Mouse (Mus musculus): ENCODE results near the gene Prrt2. TPM values are rescaled to one million over a fixed set of nuclear protein-coding genes. Genes with fewer than 3 reads are reported as not detected.

Gene Prrt2
- total and polyA plus RNA-seq, 3 experiments = 0.12 to 1.4 TPM; not detected in 1

DNA sequence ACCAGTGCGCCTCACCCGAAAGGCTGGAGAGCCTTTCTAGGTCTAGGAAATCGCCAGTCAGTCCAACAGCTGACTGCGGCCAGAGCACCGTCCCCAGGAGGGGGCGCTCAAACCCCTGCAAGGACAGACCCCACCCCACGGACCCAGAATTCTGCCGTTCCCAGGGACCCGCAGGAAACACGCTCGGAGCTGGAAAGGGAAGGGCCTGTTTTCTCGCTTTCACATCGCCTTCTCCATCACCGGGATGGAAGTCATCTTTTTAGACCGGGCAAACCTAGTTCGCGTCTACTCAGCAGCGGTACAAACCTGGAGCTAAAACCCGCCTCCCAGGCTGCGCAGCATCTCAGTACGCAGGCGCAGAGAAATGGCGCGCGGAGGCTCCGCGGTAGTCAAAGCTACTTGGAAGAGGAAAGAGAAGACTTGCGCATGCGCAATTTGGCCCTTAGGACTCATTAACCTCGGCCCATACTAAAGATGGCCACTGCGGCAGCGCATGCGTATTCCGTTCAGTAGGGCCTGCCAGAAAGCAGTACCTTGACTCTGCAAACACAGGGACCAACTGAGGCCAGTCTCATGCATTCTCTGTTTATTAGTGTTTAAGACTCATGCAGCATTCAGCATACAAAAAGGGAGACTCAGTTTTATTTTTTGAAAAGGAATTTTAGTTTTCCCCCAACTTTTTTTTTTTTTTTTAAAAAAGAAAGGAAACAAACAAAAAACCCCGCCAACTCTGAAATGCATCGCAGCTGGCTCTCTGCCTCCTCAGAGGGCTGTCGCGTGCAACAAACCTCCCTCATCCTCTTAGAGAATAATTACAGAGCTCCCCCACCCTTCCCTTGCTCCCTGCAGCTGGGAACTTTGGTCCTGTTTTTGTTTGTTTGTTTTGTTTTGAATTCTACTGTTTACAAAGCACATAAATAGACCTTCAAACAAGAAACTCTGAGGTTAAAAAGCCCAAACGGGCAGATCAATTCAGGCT, 3.8 kb downstream of the Prrt2 start, which contains the start of gene Pagr1a:
Gene Pagr1a, minus strand, starts transcription at position 382 of the 979 bp plus-strand sequence.
- H3K36me3 ChIP-seq (ENCODE audit: control insufficient read depth in 1 of 2, insufficient read depth in 2 of 2, low read length in 2 of 2) = peaks cover 0 to 12% of the 10 kb centered on the region in 2 experiments; a peak in 2 of 4 replicates
- H3K79me2 ChIP-seq (ENCODE audit: control insufficient read depth, insufficient read depth, low read length, poor library complexity) = peaks cover 36% of the 10 kb centered on the region
- H3K9me3 ChIP-seq (replicated peaks; ENCODE audit: insufficient read depth, low read length) = no peaks in the 10 kb centered on the region
- peak within 1 kb of the TSS; percentile 96 for H3K27ac ChIP-seq (ENCODE audit: control insufficient read depth, low read depth, low read length)
- TF ChIP-seq UBTF (IDR thresholded peaks at IDR 0.05; ENCODE audit: borderline replicate concordance, insufficient read depth, low read depth, low read length) (no peak; the same call in 1 of the 2 replicates), KAT2A (conservative IDR thresholded peaks at IDR 0.05; ENCODE audit: low read depth, low read length) (peak; percentile 78), ZNF384 (IDR thresholded peaks at IDR 0.05; ENCODE audit: low read depth, low read length) (peak; percentile 69), ELF1 (IDR thresholded peaks at IDR 0.05; ENCODE audit: low read depth, low read length) (peak; percentile 81), USF2 (IDR thresholded peaks at IDR 0.05; ENCODE audit: borderline replicate concordance in 1 of 2, insufficient read depth in 1 of 2, low read depth in 1 of 2, low read length in 2 of 2) (no peak), USF1 (IDR thresholded peaks at IDR 0.05; ENCODE audit: low read depth, low read length) (no peak), ZKSCAN1 (IDR thresholded peaks at IDR 0.05; ENCODE audit: low read depth, low read length) (no peak), MYC (IDR thresholded peaks at IDR 0.05; ENCODE audit: low read depth, low read length) (no peak), GABPA (IDR thresholded peaks at IDR 0.05; ENCODE audit: low read depth, low read length) (no peak), E2F4 (IDR thresholded peaks at IDR 0.05; ENCODE audit: borderline replicate concordance, low read depth, low read length) (peak; percentile 98), GATA1 (IDR thresholded peaks at IDR 0.05; ENCODE audit: low read depth, low read length) (no peak), POLR2AphosphoS2 (IDR thresholded peaks at IDR 0.05; ENCODE audit: low read length) (peak; percentile 81), TCF12 (IDR thresholded peaks at IDR 0.05; ENCODE audit: low read depth, low read length) (no peak; the same call in 1 of the 2 replicates), MXI1 (IDR thresholded peaks at IDR 0.05; ENCODE audit: low read depth, low read length) (peak; percentile 60), CTCF (IDR thresholded peaks at IDR 0.05 in 2 of 3, conservative IDR thresholded peaks at IDR 0.05 in 1 of 3; ENCODE audit: control insufficient read depth in 1 of 3, insufficient read depth in 1 of 3, low read depth in 2 of 3, low read length in 3 of 3, poor library complexity in 1 of 3, severe bottlenecking in 1 of 3) (peak; percentile 86 to 87 (median 87)), BHLHE40 (IDR thresholded peaks at IDR 0.05; ENCODE audit: borderline replicate concordance, low read depth, low read length) (no peak; the same call in 1 of the 2 replicates), CHD2 (IDR thresholded peaks at IDR 0.05; ENCODE audit: low read length) (no peak), SMC3 (IDR thresholded peaks at IDR 0.05; ENCODE audit: low read depth, low read length) (peak; percentile 51), ETS1 (IDR thresholded peaks at IDR 0.05; ENCODE audit: low read depth, low read length) (0 out of 2 replicates have a peak, but pooled peaks have one; percentile 29), RAD21 (IDR thresholded peaks at IDR 0.05; ENCODE audit: low read depth, low read length) (peak; percentile 31), MAFK (IDR thresholded peaks at IDR 0.05; ENCODE audit: borderline replicate concordance, low read depth, low read length) (no peak), MAZ (IDR thresholded peaks at IDR 0.05; ENCODE audit: low read depth, low read length) (no peak; the same call in none of the 2 replicates), MEF2A (IDR thresholded peaks at IDR 0.05; ENCODE audit: extremely low read depth, insufficient replicate concordance, low read depth, low read length, poor library complexity, severe bottlenecking) (no peak), HCFC1 (IDR thresholded peaks at IDR 0.05; ENCODE audit: low read depth, low read length) (peak; percentile 93), RCOR1 (IDR thresholded peaks at IDR 0.05; ENCODE audit: low read depth, low read length) (no peak), SIN3A (IDR thresholded peaks at IDR 0.05; ENCODE audit: low read length) (peak; percentile 76), NELFE (IDR thresholded peaks at IDR 0.05; ENCODE audit: low read depth, low read length) (peak; percentile 79), TAL1 (IDR thresholded peaks at IDR 0.05; ENCODE audit: low read length) (no peak), POLR2A (IDR thresholded peaks at IDR 0.05; ENCODE audit: control insufficient read depth in 1 of 2, insufficient read depth in 1 of 2, low read depth in 1 of 2, low read length in 2 of 2, poor library complexity in 1 of 2) (peak; percentile 37 to 83), POLR2AphosphoS5 (IDR thresholded peaks at IDR 0.05; ENCODE audit: borderline replicate concordance, low read depth, low read length) (peak; percentile 31; the same call in 1 of the 2 replicates), NRF1 (IDR thresholded peaks at IDR 0.05; ENCODE audit: insufficient read depth, low read depth, low read length, poor library complexity, severe bottlenecking) (peak; percentile 99), EP300 (IDR thresholded peaks at IDR 0.05; ENCODE audit: low read depth in 1 of 2, low read length in 2 of 2) (no peak), MYB (IDR thresholded peaks at IDR 0.05; ENCODE audit: low read depth, low read length) (no peak), MAX (IDR thresholded peaks at IDR 0.05; ENCODE audit: low read length) (no peak)
- H3K27me3 ChIP-seq (ENCODE audit: control insufficient read depth in 1 of 2, insufficient read depth in 2 of 2, low read length in 2 of 2) = no peaks in the 10 kb centered on the region
- DNase-seq (ENCODE audit: low read depth, low spot score) = peak; percentile 100
- peak within 1 kb of the TSS; percentile 68 to 99 for H3K4me3 ChIP-seq (ENCODE audit: control insufficient read depth in 1 of 2, insufficient read depth in 1 of 2, low read depth in 2 of 2, low read length in 2 of 2)
- H3K9ac ChIP-seq (ENCODE audit: control insufficient read depth, low read depth, low read length, poor library complexity, severe bottlenecking) = peak within 1 kb of the TSS; percentile 99
- peaks cover 0 to 15% of the 10 kb centered on the region in 2 experiments; a peak in 3 of 4 replicates for H3K4me1 ChIP-seq (ENCODE audit: control insufficient read depth in 1 of 2, insufficient read depth in 2 of 2, low read length in 2 of 2)

Data from MEL (cell line).